ENCODE assay signal across 33 mouse cellular contexts in the genomic region with DNA sequence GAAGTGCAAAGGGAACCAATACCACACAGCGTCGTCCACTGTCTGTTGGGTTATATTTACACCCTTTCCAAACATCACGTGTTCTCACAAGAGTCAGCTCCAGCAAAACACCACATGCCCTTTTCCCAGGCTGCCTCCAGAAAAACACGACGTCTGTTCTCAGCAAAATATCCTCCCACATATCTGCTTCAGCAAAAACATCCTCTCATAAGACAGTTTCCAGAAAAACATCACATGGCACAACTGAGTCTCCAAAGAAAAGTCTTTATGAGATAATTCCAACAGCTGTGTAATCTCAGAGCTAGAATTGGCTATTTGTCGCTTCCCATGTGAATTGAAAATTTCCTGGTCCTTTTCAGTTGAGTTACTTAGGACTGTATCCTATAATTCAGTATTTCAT. TPM values are rescaled to one million over a fixed set of nuclear protein-coding genes. Genes with fewer than 3 reads are reported as not detected.
"Had no signal": no experiment of that assay in that cellular context is flagged by ENCODE, and none has a peak within 500 bp of the region (broad histone marks: within the 10 kb centered on the region; RNA-seq: fewer than 3 reads in every experiment).

No protein-coding gene starts in this region.

- H3K4me3 ChIP-seq: gastrocnemius, adult 2 months; heart, embryonic 10.5 days; hindbrain, embryonic 10.5 days; hindbrain, embryonic 12.5 days; intestine, embryonic 15.5 days; layer of hippocampus, adult 2 months; left cerebral cortex, adult 2 months; limb, embryonic 10.5 days; limb, embryonic 12.5 days; liver, embryonic 13.5 days; liver, embryonic 15.5 days had no signal

- H3K9me3 ChIP-seq: heart, embryonic 10.5 days; hindbrain, embryonic 10.5 days; hindbrain, embryonic 12.5 days; intestine, embryonic 15.5 days; limb, embryonic 10.5 days; limb, embryonic 12.5 days; liver, embryonic 13.5 days; liver, embryonic 15.5 days had no signal

- ATAC-seq: hindbrain, embryonic 16.5 days; inflammation-experienced regulatory T-cells, adult 6 months; intestine, embryonic 15.5 days; intestine, postnatal 0 days had no signal

- H3K4me2 ChIP-seq: hindbrain, embryonic 12.5 days; hindbrain, embryonic 14.5 days; intestine, embryonic 15.5 days; limb, embryonic 12.5 days; liver, embryonic 11.5 days; liver, embryonic 13.5 days; liver, embryonic 15.5 days had no signal

- DNase-seq: gastrocnemius, adult 2 months; gastrocnemius, postnatal 10 days; gastrocnemius, postnatal 25 days; kidney, adult 18-20 months; kidney, adult 8-10 months; kidney, postnatal 10 days; kidney, postnatal 25 days; kidney, postnatal 4 days; liver; liver, embryonic 13.5 days had no signal

- H3K36me3 ChIP-seq: heart, embryonic 10.5 days; hindbrain, embryonic 10.5 days; hindbrain, embryonic 12.5 days; intestine, embryonic 15.5 days; limb, embryonic 10.5 days; limb, embryonic 12.5 days; liver, embryonic 13.5 days; liver, embryonic 15.5 days had no signal

- H3K27ac ChIP-seq: gastrocnemius, adult 2 months; heart, embryonic 10.5 days; hindbrain, embryonic 10.5 days; hindbrain, embryonic 12.5 days; hindbrain, embryonic 14.5 days; intestine, embryonic 15.5 days; layer of hippocampus, adult 2 months; left cerebral cortex, adult 2 months; limb, embryonic 10.5 days; limb, embryonic 12.5 days; liver, embryonic 13.5 days; liver, embryonic 15.5 days had no signal

- H3K9ac ChIP-seq: hindbrain, embryonic 12.5 days; hindbrain, embryonic 14.5 days; intestine, embryonic 15.5 days; limb, embryonic 12.5 days; liver, embryonic 13.5 days; liver, embryonic 15.5 days had no signal

- H3K27me3 ChIP-seq: hindbrain, embryonic 12.5 days; intestine, embryonic 15.5 days; limb, embryonic 12.5 days had no signal

- H3K4me1 ChIP-seq: heart, embryonic 10.5 days; hindbrain, embryonic 10.5 days; hindbrain, embryonic 12.5 days; intestine, embryonic 15.5 days; limb, embryonic 10.5 days; limb, embryonic 12.5 days; liver, embryonic 13.5 days; liver, embryonic 15.5 days had no signal

RNA-seq across cellular contexts. Expression of a gene that starts 21.7 kb away (rescaled TPM):
- total RNA-seq: gastrocnemius, adult 2 months; gastrocnemius, postnatal 10 days; gastrocnemius, postnatal 25 days; granulocyte monocyte progenitor cell, adult 5-6 weeks; layer of hippocampus, postnatal 10 days; layer of hippocampus, postnatal 25 days; left cerebral cortex, postnatal 36 days had no signal
- polyA plus RNA-seq: heart, embryonic 10.5 days; heart, embryonic 14.5 days; hindbrain, embryonic 10.5 days; hindbrain, embryonic 12.5 days; hindbrain, embryonic 14.5 days; hindbrain, embryonic 16.5 days; kidney, embryonic 14.5 days; kidney, embryonic 16.5 days; limb, embryonic 10.5 days; limb, embryonic 12.5 days; liver, embryonic 11.5 days had no signal

RNA-seq across cellular contexts. Expression of a gene that starts 24.1 kb away (rescaled TPM):
- total RNA-seq: granulocyte monocyte progenitor cell, adult 5-6 weeks had no signal
- polyA plus RNA-seq: inflammation-experienced regulatory T-cells, adult 6 months; kidney, embryonic 14.5 days; limb, embryonic 10.5 days; liver, embryonic 11.5 days; liver, embryonic 13.5 days; liver, embryonic 15.5 days had no signal

RNA-seq across cellular contexts. Expression of a gene that starts 32.1 kb away (rescaled TPM):
- total RNA-seq: gastrocnemius, postnatal 4 days; granulocyte monocyte progenitor cell, adult 5-6 weeks had no signal
- polyA plus RNA-seq: hindbrain, embryonic 10.5 days had no signal

RNA-seq across cellular contexts. Expression of a gene that starts 38.9 kb away (rescaled TPM):
- total RNA-seq: gastrocnemius, adult 2 months; gastrocnemius, postnatal 10 days; gastrocnemius, postnatal 25 days; gastrocnemius, postnatal 4 days; granulocyte monocyte progenitor cell, adult 5-6 weeks; layer of hippocampus, adult 2 months; layer of hippocampus, postnatal 10 days; layer of hippocampus, postnatal 25 days; left cerebral cortex, adult 2 months; left cerebral cortex, postnatal 14 days; left cerebral cortex, postnatal 36 days had no signal
- polyA plus RNA-seq: heart, embryonic 10.5 days; heart, embryonic 14.5 days; hindbrain, embryonic 14.5 days; intestine, embryonic 15.5 days; intestine, postnatal 0 days; liver, embryonic 13.5 days had no signal
